ENCODE assay signal across 8 mouse cellular contexts in the genomic region with DNA sequence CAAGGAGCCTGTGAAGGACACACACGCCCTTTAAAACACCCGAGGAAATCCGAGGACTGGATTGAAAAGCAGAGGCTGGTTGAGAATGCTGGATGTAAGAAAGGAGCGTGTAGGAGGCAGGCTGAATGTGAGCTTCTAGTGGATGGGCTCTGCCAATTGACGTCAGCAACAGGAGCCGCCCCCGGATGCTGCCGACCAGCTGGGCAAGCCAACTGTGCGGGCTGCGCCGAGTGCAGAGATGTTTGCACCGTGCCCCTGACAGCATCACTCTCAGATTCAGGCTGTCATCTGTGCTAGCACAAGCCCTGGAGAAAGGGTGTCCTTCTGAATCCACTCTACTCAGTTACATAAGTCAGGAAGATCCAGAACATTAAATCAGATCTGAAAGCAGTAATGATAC. TPM values are rescaled to one million over a fixed set of nuclear protein-coding genes. Genes with fewer than 3 reads are reported as not detected.
DNase-seq lines count a peak whose midpoint lies in the region.
"Had no signal": no experiment of that assay in that cellular context is flagged by ENCODE, and none has a peak within 500 bp of the region (broad histone marks: within the 10 kb centered on the region; RNA-seq: fewer than 3 reads in every experiment).

No protein-coding gene starts in this region.

- DNase-seq in MN1 (ENCODE audit: low spot score): peak; percentile 41
- DNase-seq in adrenal gland, postnatal 14 days: peak; percentile 72
- DNase-seq in frontal cortex, postnatal 36 days (ENCODE audit: low spot score in 2 of 2): peak; percentile 95 to 98
- peak; percentile 95 to 97 for DNase-seq in layer of hippocampus, adult 8-10 months (ENCODE audit: low spot score in 2 of 2)
- DNase-seq in lung, postnatal 25 days (ENCODE audit: low spot score): peak; percentile 7
- no peak for DNase-seq in T-cell, adult 2 months (ENCODE audit: low spot score)
- no peak for DNase-seq in midbrain, embryonic 10.5 days (ENCODE audit: low spot score)

- no peaks in the 10 kb centered on the region for H3K36me3 ChIP-seq in midbrain, embryonic 10.5 days

- H3K27ac ChIP-seq in midbrain, embryonic 10.5 days (replicated peaks): no peak overlapping the region

- WGBS in midbrain, embryonic 10.5 days: 73% methylated on average over 12 of the region's 12 CpGs

- no peaks in the 10 kb centered on the region for H3K27me3 ChIP-seq in midbrain, embryonic 10.5 days (ENCODE audit: low read depth, poor library complexity, severe bottlenecking)

- no peaks in the 10 kb centered on the region for H3K4me1 ChIP-seq in midbrain, embryonic 10.5 days

- no peaks in the 10 kb centered on the region for H3K9me3 ChIP-seq in midbrain, embryonic 10.5 days (replicated peaks)

- H3K4me3 ChIP-seq in midbrain, embryonic 10.5 days: no peak overlapping the region

RNA-seq across cellular contexts. Expression of a gene that starts 37.3 kb away (rescaled TPM):
- total RNA-seq in adrenal gland, postnatal 14 days (2021): 25.0 and 33.0 TPM in 2 replicates
- 10 to 100 TPM; 42.6 to 73.9 (median 56.7) TPM for total RNA-seq in layer of hippocampus, adult 8-10 months (2022)
- polyA plus RNA-seq in midbrain, embryonic 10.5 days (2016; fragmentation: Nextera tagmentation; extraction: Ambion mirVana): 4.3 and 5.3 TPM in 2 replicates

RNA-seq across cellular contexts. Expression of a gene that starts 53.6 kb away (rescaled TPM):
- not detected in 2 replicates for total RNA-seq in adrenal gland, postnatal 14 days (2021)
- under 1 TPM in 1 of 4 experiments, not detected in 3; 0.64 TPM for total RNA-seq in layer of hippocampus, adult 8-10 months (2022)
- 0.58 and 1.0 TPM in 2 replicates for polyA plus RNA-seq in midbrain, embryonic 10.5 days (2016; fragmentation: Nextera tagmentation; extraction: Ambion mirVana)
- total RNA-seq: adrenal gland, adult 18-20 months had no signal

Comparison
In these comparisons a context has a peak if more than half of its experiments do, and no peak if none do; other contexts are left out.
1. DNase-seq: peak in MN1 (single experiment), adrenal gland, postnatal 14 days (single experiment), frontal cortex, postnatal 36 days (2 of 2), layer of hippocampus, adult 8-10 months (2 of 2) and lung, postnatal 25 days (single experiment); none in T-cell, adult 2 months (single experiment) and midbrain, embryonic 10.5 days (single experiment).